ENCODE assay signal across 13 mouse cellular contexts in genomic region chr15:77626471-77626870, GRCm38 (mm10). TPM values are rescaled to one million over a fixed set of nuclear protein-coding genes. Genes with fewer than 3 reads are reported as not detected.
"Had no signal": no experiment of that assay in that cellular context is flagged by ENCODE, and none has a peak within 500 bp of the region (broad histone marks: within the 10 kb centered on the region; RNA-seq: fewer than 3 reads in every experiment).

No protein-coding gene starts in this region.

RNA-seq across cellular contexts. Expression of gene Apol11b, which starts 16.6 kb away (rescaled TPM):
- polyA plus RNA-seq: neural tube, embryonic 14.5 days; stomach, embryonic 14.5 days had no signal

RNA-seq across cellular contexts. Expression of gene Gm36245, which starts 27.4 kb away (rescaled TPM):
- total RNA-seq: neutrophil, adult 5-6 weeks had no signal
- polyA plus RNA-seq: neural tube, embryonic 13.5 days; neural tube, embryonic 14.5 days; neural tube, embryonic 15.5 days; small intestine, adult 2 months; spleen, adult 2 months; stomach, embryonic 14.5 days; stomach, embryonic 15.5 days; stomach, embryonic 16.5 days; stomach, postnatal 0 days; thymus, adult 2 months; thymus, postnatal 0 days; urinary bladder, adult 2 months had no signal

RNA-seq across cellular contexts. Expression of gene Apol10b, which starts 30.5 kb away (rescaled TPM):
- total RNA-seq: neutrophil, adult 5-6 weeks had no signal
- polyA plus RNA-seq: neural tube, embryonic 13.5 days; neural tube, embryonic 14.5 days; neural tube, embryonic 15.5 days had no signal
